22 mouse cellular contexts compared by ENCODE assay signal in genomic region chr10:29333836-29334235, GRCm38 (mm10). TPM values are rescaled to one million over a fixed set of nuclear protein-coding genes. Genes with fewer than 3 reads are reported as not detected.
DNase-seq lines count a peak whose midpoint lies in the region; ATAC-seq and TF ChIP-seq lines count a peak whose summit lies in the region.
"Had no signal": no experiment of that assay in that cellular context is flagged by ENCODE, and none has a peak within 500 bp of the region (broad histone marks: within the 10 kb centered on the region; RNA-seq: fewer than 3 reads in every experiment).

No protein-coding gene starts in this region.

- no peak overlapping the region for H3K4me3 ChIP-seq in kidney, adult 2 months (ENCODE audit: insufficient read depth, low read depth, low read length)
- H3K4me3 ChIP-seq in kidney, embryonic 15.5 days (replicated peaks) = no peak overlapping the region
- H3K4me3 ChIP-seq in MEL (ENCODE audit: control insufficient read depth in 1 of 2, insufficient read depth in 1 of 2, low read depth in 2 of 2, low read length in 2 of 2) = no peak overlapping the region
- no peak overlapping the region for H3K4me3 ChIP-seq in stomach, postnatal 0 days (ENCODE audit: low read depth, low read length)
- H3K4me3 ChIP-seq: erythroblast, embryonic 14.5 days had no signal

- WGBS in kidney, adult 2 months = 30% methylated on average over 4 of the region's 4 CpGs
- WGBS in kidney, embryonic 15.5 days = 53% methylated on average over 4 of the region's 4 CpGs
- WGBS in stomach, postnatal 0 days = 35% methylated on average over 4 of the region's 4 CpGs

- H3K79me2 ChIP-seq in MEL (ENCODE audit: control insufficient read depth, insufficient read depth, low read length, poor library complexity) = no peaks in the 10 kb centered on the region

- no peak for TF ChIP-seq RAD21 in MEL (IDR thresholded peaks at IDR 0.05; ENCODE audit: low read depth, low read length)

- no peaks in the 10 kb centered on the region for H3K36me3 ChIP-seq in kidney, adult 2 months (ENCODE audit: control insufficient read depth, insufficient read depth, low read length)
- peaks cover 7% of the 10 kb centered on the region; the same call in 1 of the 2 replicates for H3K36me3 ChIP-seq in kidney, embryonic 15.5 days
- H3K36me3 ChIP-seq in MEL (ENCODE audit: control insufficient read depth in 1 of 2, insufficient read depth in 2 of 2, low read length in 2 of 2) = no peaks in the 10 kb centered on the region
- no peaks in the 10 kb centered on the region; the same call in 1 of the 2 replicates for H3K36me3 ChIP-seq in stomach, postnatal 0 days (ENCODE audit: control insufficient read depth, insufficient read depth, low read length)

- peak; percentile 27 for DNase-seq in kidney, adult 2 months
- DNase-seq in lung, postnatal 36 days = peak; percentile 16
- no peak for DNase-seq in lung, postnatal 14 days
- peak; percentile 24 for DNase-seq in MEL (ENCODE audit: low read depth, low spot score)
- DNase-seq in stomach, postnatal 0 days (ENCODE audit: low spot score) = peak; percentile 27
- DNase-seq in MN1 (ENCODE audit: low spot score) = no peak
- DNase-seq: cerebellum, adult 8-10 months; cerebellum, postnatal 25 days; forebrain, postnatal 0 days; gastrocnemius, postnatal 10 days; heart, postnatal 14 days; liver; lung, adult 2 months; midbrain, embryonic 14.5 days; right cerebral cortex, postnatal 14 days; thymus, adult 18-20 months; thymus, postnatal 25 days had no signal

- H3K9me3 ChIP-seq in kidney, embryonic 15.5 days (replicated peaks) = no peaks in the 10 kb centered on the region
- no peaks in the 10 kb centered on the region for H3K9me3 ChIP-seq in MEL (replicated peaks; ENCODE audit: insufficient read depth, low read length)
- no peaks in the 10 kb centered on the region for H3K9me3 ChIP-seq in stomach, postnatal 0 days (ENCODE audit: control insufficient read depth, low read length)

- H3K4me2 ChIP-seq in kidney, embryonic 15.5 days = no peak overlapping the region
- no peak overlapping the region for H3K4me2 ChIP-seq in stomach, postnatal 0 days (replicated peaks; ENCODE audit: low read depth)

- no peaks in the 10 kb centered on the region for H3K27me3 ChIP-seq in kidney, adult 2 months (replicated peaks; ENCODE audit: control insufficient read depth, insufficient read depth, low read length)
- H3K27me3 ChIP-seq in kidney, embryonic 15.5 days = no peaks in the 10 kb centered on the region
- no peaks in the 10 kb centered on the region for H3K27me3 ChIP-seq in MEL (ENCODE audit: control insufficient read depth in 1 of 2, insufficient read depth in 2 of 2, low read length in 2 of 2)
- no peaks in the 10 kb centered on the region for H3K27me3 ChIP-seq in stomach, postnatal 0 days (ENCODE audit: control insufficient read depth, insufficient read depth, low read length)

- no peak for TF ChIP-seq EP300 in MEL (IDR thresholded peaks at IDR 0.05; ENCODE audit: low read depth in 1 of 2, low read length in 2 of 2)
- TF ChIP-seq EP300 in stomach, postnatal 0 days (optimal IDR thresholded peaks at IDR 0.05) = no peak

- no peaks in the 10 kb centered on the region for H3K4me1 ChIP-seq in kidney, adult 2 months (ENCODE audit: control insufficient read depth, insufficient read depth, low read length)
- H3K4me1 ChIP-seq in kidney, embryonic 15.5 days = no peaks in the 10 kb centered on the region
- no peaks in the 10 kb centered on the region for H3K4me1 ChIP-seq in MEL (ENCODE audit: control insufficient read depth in 1 of 2, insufficient read depth in 2 of 2, low read length in 2 of 2)
- no peaks in the 10 kb centered on the region for H3K4me1 ChIP-seq in stomach, postnatal 0 days (replicated peaks; ENCODE audit: control insufficient read depth, insufficient read depth)

- ATAC-seq in kidney, embryonic 15.5 days (replicated peaks; ENCODE audit: low FRiP score) = no peak
- ATAC-seq in stomach, postnatal 0 days (ENCODE audit: low FRiP score, low TSS enrichment) = peak; percentile 40; the same call in 1 of the 2 replicates
- ATAC-seq: forebrain, postnatal 0 days; hindbrain, embryonic 16.5 days had no signal

- no peak overlapping the region for H3K27ac ChIP-seq in kidney, adult 2 months (ENCODE audit: insufficient read depth, low read depth, low read length)
- no peak overlapping the region for H3K27ac ChIP-seq in kidney, embryonic 15.5 days
- H3K27ac ChIP-seq in MEL (ENCODE audit: control insufficient read depth, low read depth, low read length) = no peak overlapping the region
- no peak overlapping the region for H3K27ac ChIP-seq in stomach, postnatal 0 days (replicated peaks)
- H3K27ac ChIP-seq: kidney, postnatal 0 days; liver, embryonic 14.5 days had no signal

- no peak for TF ChIP-seq POLR2A in kidney, adult 2 months (IDR thresholded peaks at IDR 0.05; ENCODE audit: low read depth, low read length)
- TF ChIP-seq POLR2A in MEL (IDR thresholded peaks at IDR 0.05; ENCODE audit: control insufficient read depth in 1 of 2, insufficient read depth in 1 of 2, low read depth in 1 of 2, low read length in 2 of 2, poor library complexity in 1 of 2) = no peak

- H3K9ac ChIP-seq in kidney, embryonic 15.5 days = no peak overlapping the region
- H3K9ac ChIP-seq in MEL (ENCODE audit: control insufficient read depth, low read depth, low read length, poor library complexity, severe bottlenecking) = no peak overlapping the region
- H3K9ac ChIP-seq in stomach, postnatal 0 days (ENCODE audit: low read length) = no peak overlapping the region
- H3K9ac ChIP-seq: forebrain, postnatal 0 days; liver, embryonic 14.5 days had no signal

- TF ChIP-seq CTCF in kidney, adult 2 months (conservative IDR thresholded peaks at IDR 0.05; ENCODE audit: insufficient read depth, insufficient read length, low read depth, low read length) = no peak
- TF ChIP-seq CTCF in MEL (IDR thresholded peaks at IDR 0.05 in 2 of 3, conservative IDR thresholded peaks at IDR 0.05 in 1 of 3; ENCODE audit: control insufficient read depth in 1 of 3, insufficient read depth in 1 of 3, low read depth in 2 of 3, low read length in 3 of 3, poor library complexity in 1 of 3, severe bottlenecking in 1 of 3) = no peak
- TF ChIP-seq CTCF in stomach, postnatal 0 days (IDR thresholded peaks at IDR 0.05; ENCODE audit: low read depth) = no peak

TF ChIP-seq in MEL, 35 proteins besides CTCF, POLR2A, EP300 and RAD21:
- TF ChIP-seq GABPA (IDR thresholded peaks at IDR 0.05; ENCODE audit: low read depth, low read length) (no peak), NELFE (IDR thresholded peaks at IDR 0.05; ENCODE audit: low read depth, low read length) (no peak), TBP (IDR thresholded peaks at IDR 0.05; ENCODE audit: low read depth, low read length) (no peak), NRF1 (IDR thresholded peaks at IDR 0.05; ENCODE audit: insufficient read depth, low read depth, low read length, poor library complexity, severe bottlenecking) (no peak), ZMIZ1 (IDR thresholded peaks at IDR 0.05; ENCODE audit: low read depth, low read length) (no peak)

RNA-seq across cellular contexts. Expression of gene Echdc1, which starts 20.9 kb away (rescaled TPM):
- polyA plus RNA-seq in kidney, adult 2 months (2012; rRNA removed) = 15.3 and 24.4 TPM in 2 replicates
- polyA plus RNA-seq in kidney, embryonic 15.5 days (2015; fragmentation: Nextera tagmentation; extraction: Ambion mirVana) = 30.6 and 34.0 TPM in 2 replicates
- total RNA-seq in MEL (2012; rRNA removed) = 18.9 and 19.6 TPM in 2 replicates
- polyA plus RNA-seq in MEL (2012; ENCODE audit: insufficient read depth in 1 of 2, insufficient read length in 2 of 2, low read depth in 1 of 2, low replicate concordance in 2 of 2, missing spikeins in 1 of 2) = 10 to 100 TPM in 1 of 2 experiments, not detected in 1; 27.9 TPM
- polyA plus RNA-seq in stomach, postnatal 0 days (2015; fragmentation: Nextera tagmentation; extraction: Ambion mirVana) = 27.4 and 29.4 TPM in 2 replicates

RNA-seq across cellular contexts. Expression of gene Rnf146, which starts 28.4 kb away (rescaled TPM):
- polyA plus RNA-seq in kidney, adult 2 months (2012; rRNA removed) = 20.5 and 23.6 TPM in 2 replicates
- 52.0 and 60.3 TPM in 2 replicates for polyA plus RNA-seq in kidney, embryonic 15.5 days (2015; fragmentation: Nextera tagmentation; extraction: Ambion mirVana)
- 26.3 and 26.7 TPM in 2 replicates for total RNA-seq in MEL (2012; rRNA removed)
- polyA plus RNA-seq in MEL (2012; ENCODE audit: insufficient read depth in 1 of 2, insufficient read length in 2 of 2, low read depth in 1 of 2, low replicate concordance in 2 of 2, missing spikeins in 1 of 2) = 10 to 100 TPM in 1 of 2 experiments, not detected in 1; 27.2 TPM
- polyA plus RNA-seq in stomach, postnatal 0 days (2015; fragmentation: Nextera tagmentation; extraction: Ambion mirVana) = 28.8 and 30.4 TPM in 2 replicates

Comparison
In these comparisons a context has a peak if more than half of its experiments do, and no peak if none do; other contexts are left out.
1. DNase-seq: peak in kidney, adult 2 months (single experiment), lung, postnatal 36 days (single experiment), MEL (single experiment) and stomach, postnatal 0 days (single experiment); none in lung, postnatal 14 days (single experiment) and MN1 (single experiment).